Mouse (Mus musculus) R1 (cell line): ENCODE data around the gene Mgll.

Experiments
- DNase-seq: peaks from one replicate; pipeline ENCODE4 v3.0.0-alpha.2; 2018; ENCODE audit warnings: low read depth, low spot score

Mgll gene

DNA sequence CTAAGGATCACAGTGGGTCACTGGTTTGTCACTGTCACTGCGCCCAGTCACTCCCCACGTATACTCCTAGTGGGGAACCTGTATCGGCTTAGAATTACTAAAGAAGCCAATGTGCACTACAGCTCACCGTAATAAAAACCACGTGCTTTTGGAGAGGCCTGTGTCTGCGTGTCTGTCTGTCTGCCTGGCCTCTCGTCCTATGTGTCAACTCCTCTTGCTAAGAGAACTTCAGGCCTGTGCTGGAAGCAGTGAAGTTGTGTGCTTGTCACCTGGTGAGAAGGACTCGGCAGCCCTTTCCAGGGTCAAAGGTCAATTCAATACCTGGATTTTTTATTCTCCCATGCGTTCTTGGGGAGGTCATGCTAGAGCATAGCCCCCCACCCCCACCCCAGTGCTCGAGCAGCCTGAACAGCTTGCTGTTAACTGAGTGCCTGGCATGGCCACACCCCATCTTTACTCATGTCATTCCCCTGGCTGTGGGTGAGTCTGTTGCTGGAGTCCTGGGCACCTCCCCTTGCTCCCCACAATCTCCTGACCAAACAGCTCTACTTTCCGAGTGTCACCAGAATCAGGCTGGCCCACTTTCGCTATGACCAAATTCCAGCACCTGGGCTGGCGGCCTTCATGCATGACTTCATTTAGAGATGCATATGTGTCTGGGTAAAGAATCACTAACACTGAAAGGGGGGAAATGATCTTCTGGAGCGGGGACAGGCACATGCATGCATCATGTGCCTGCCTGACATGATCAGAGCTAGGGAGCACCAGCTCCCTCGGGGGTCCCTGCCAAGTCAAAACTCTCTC lies 104.2 kb downstream of the Mgll start:
- no peak for DNase-seq

DNA sequence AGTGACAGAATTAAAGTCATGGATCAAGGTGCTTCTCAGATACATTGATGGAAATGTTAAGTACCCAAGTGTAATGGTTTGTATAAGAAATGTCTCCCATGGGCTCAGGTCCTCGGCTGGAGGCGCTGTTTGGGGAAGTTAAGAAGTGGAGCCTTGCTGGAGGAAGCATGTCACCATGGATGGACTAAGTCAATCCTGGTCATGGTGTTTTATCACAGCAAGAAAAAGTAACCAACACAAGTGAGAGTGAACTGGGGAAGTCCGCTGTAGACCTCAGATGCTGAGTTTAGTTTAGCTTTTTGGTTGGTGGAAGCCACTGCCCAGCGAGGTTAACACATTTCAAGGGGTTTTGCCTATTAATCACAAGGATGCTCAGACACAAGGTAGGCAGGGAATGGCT lies 105.4 kb downstream of the Mgll start:
- no peak for DNase-seq

DNA sequence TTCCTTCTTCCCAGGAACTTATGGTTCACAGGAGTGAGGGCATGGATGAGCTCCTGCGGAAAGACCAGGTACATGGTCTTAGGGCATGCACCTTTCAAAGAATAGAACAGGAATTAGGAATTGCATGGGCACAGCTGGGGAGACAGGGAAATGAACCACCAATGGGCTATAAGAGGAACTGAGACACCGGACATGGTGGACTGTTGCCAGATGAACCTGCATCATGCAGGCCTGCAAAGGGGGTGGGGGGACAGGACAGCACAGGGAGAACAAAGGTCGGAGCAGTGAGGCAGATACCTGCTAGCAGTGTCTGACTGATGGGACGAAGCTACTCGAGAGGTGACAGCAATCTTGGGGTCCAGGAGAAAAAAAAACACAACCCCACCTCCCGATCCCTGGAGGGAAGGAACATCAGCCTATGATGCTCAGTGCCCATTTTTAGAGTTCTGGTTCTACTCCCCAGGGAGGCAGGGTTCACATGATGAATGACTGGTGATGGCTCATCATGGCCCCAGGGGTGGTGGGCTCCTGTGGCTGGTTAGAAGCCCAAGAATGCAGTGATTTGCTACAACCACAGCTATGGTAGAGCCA lies 106.0 kb downstream of the Mgll start:
- no peak for DNase-seq

DNA sequence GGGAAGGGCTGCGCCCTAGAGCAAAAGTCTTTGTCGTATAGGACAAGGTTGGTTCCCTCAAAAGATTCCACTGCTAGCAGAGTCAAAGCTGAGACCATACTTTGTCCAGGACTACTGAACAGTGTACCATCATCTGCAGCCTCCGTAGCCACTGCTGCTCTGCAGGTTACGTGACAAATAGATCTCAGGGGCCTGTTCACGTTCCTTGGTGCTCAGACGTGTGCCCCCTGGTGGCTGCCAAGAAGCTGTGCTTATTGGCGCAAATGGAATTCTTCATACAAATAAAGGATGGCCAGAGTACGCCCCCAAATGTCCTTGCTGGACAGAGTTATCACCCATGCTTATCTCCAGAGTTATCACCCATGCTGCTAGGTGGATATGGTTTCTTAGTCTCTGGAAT lies 107.2 kb downstream of the Mgll start:
- DNase-seq = peak; percentile 87

DNA sequence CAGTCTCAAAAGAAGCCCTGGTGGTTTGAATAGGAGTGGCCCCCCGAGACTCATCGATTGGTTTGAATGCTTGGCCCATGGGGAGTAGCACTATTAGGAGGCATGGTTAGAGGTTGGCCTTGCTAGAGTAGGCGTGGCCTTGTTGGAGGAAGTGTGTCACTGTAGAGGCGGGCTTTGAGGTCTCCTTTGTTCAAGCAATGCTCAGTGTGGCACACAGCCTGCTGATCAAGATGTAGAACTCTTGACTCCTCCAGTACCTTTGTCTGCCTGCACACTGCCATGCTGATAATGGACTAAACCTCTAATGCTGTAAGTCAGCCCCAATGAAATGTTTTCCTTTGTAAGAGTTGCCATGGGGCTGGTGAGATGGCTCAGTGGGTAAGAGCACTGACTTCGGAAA lies 108.5 kb downstream of the Mgll start:
- DNase-seq = peak; percentile 90

DNA sequence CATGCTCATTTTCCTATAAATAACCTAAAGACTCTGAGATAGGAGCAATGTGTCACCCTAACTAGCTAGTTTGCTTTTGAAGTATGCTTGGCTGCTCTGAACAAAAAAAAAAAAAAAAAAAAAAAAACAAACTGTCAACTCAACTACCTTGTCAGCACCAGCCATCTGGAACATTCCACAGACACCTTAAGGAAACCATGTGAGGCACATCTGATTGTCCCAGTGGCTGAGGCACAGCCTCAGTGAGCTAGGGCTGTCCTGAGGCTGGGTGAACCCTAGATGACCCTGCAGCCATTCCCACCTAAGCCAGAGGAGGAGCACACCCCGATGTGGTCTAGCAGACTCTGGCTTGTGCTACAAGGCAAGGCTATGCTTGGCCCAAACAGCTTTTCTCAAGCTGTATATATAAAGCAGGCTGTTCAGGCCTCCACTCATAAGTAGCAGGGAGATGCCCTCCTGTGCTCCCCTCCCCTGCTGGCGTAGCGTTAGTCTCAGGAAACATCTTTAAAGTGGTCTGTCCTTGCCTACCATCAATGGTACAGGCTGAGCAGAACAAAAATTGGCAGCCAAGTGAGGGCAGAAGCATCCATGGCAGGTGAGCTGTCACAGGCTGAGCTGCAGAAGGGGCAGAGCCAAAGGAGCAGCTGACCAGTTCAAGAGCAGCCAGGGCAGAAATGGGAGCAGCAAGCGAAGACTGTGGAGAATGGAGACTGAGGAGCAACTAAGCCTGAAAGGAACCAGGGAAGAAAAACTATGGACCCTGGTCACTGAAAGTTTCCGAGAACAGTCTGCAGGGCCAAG lies 109.3 kb downstream of the Mgll start:
- peak; percentile 23 for DNase-seq

DNA sequence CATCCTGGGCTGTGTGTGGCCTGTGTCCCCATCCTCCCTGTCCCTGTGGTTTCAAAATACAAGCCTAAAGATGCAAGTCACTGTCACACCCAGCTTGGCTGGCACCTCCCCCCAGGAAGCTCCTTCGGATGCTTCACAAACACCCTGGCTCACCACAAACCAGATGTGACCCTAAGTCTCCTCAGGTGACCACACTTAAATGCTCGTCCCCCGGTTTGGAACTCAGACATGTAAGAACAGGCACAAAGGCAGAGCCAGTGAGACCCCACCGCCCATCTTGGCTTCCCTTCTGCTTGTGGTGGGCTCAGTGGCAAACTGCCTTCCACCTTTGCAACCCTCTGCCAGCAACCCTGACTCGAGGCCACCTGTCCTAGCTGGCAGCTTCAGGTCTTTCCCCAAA lies 110.8 kb downstream of the Mgll start:
- DNase-seq = no peak

DNA sequence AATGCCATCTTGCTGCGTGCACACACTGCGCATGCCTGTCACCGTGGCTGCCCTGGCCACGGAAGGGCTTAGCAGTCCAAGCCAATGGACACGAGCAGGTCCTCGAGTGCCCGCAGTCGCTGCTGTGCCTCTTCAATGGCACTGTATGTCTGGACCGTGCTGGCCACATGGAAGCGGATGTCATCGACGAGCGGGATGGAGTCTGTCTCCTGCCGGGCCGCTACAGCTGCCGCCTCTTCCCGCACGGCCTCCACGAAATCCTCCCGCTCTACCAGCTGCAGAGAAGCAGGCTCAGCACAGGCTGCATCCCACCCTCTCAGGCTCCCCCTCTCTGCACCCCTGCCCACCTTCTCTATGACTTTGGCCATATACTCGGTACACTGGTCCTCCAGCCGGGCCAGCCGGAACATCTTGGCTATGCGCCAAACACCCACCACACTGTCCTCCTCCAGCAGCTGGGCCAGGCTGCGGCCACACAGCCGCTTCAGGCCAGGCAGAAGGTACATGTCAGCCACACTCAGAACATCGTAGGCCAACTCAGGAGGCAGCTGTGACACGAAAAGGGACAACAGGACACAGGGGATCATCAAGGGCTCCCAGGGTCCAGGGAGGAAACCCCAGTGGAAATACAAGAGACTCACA lies 112.1 kb downstream of the Mgll start:
- no peak for DNase-seq

DNA sequence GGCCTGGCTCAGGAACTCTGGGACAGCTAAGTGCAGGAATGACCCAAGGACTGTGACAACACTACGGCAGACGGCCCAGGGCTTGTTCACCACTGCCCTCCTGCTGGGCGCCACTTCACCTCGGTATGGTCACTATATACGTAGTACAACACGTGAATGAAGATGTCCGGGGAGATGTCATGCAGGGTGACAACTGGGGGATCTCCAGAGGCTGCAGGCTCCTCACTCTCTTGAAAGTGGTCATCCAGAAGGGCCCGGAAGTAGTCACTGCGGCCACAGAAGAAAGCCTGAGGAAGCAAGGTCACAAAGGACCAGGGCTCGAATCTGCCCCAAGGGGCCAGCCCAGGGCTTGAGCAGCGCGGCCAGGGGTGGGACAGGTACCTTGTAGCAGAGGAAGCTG lies 113.8 kb downstream of the Mgll start:
- no peak for DNase-seq

DNA sequence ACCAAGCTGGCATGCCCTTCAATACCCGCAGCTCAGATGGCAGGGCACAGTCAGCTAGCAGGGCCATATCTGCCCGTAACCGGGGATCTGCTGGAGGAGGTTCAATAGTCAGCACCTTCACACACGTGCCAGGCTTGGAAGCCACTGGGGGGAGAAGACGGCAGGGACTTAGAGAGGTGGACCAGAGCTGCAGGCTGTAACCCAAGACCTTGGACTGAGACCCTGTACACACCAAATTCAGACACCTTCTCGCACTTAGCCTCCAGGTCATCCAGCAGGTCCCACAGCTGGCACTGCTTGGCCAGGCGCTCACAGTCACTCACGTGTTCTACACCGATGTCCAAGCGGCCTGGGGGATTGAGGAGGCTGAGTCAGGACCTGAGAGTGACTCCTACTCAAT lies 114.4 kb downstream of the Mgll start:
- no peak for DNase-seq

DNA sequence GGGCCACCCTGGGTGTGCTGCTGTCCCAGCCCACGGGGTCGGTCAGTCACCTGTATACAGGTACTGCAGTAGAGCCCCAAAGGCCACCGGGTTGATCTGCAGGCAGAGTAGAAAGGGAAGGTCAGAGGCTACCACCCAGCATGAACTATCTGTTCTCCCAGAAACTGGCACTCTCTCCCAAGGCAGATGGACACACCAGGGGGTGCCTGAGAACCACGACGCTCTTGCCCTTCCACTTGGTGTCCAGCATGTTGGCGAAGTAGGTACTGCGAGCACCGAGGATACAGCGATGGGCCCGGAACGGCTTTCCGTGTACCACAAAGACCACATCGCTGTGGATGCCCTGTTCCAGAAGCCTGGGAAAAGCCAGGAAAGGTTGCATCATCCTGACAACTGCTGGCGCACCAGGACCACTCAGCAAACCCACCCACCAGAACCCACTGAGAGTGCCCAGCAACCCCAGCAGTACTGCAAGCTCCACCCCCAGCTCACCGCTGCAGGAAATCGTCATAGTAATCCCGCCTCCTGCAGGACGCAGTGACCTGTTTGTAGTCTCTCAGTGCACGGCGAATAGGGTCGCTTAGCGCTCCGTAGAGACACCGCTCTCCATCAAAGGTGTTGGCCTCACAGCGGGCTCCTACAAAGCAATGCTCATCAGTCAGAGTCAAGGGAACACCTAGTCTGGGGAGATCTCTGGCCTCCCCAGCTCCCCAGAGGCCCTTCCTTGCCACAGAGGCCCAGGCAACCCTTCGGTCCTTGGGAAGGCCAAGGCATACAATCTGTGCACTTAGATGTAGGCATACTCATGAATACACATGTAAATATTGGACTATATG lies 115.1 kb downstream of the Mgll start:
- peak; percentile 76 for DNase-seq

DNA sequence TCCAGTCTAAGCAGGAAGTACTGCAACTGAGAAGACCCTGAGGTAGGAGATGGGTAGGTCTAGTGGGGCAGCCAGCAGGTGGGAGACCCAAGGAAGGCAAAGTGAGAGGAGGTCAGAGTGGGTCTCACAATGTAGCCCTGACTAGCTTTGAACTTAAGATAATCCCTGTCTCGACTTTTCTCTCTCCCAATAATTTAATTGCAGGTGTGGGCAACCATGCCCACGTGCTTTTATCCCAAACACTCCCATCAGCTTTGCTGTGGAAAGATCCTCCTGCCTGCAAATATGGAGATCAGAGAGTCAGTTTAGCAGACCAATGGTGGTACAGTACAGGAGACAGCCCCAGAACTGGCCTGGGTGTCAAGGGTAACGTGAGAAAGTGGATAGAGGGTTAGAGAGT lies 116.0 kb downstream of the Mgll start:
- no peak for DNase-seq

DNA sequence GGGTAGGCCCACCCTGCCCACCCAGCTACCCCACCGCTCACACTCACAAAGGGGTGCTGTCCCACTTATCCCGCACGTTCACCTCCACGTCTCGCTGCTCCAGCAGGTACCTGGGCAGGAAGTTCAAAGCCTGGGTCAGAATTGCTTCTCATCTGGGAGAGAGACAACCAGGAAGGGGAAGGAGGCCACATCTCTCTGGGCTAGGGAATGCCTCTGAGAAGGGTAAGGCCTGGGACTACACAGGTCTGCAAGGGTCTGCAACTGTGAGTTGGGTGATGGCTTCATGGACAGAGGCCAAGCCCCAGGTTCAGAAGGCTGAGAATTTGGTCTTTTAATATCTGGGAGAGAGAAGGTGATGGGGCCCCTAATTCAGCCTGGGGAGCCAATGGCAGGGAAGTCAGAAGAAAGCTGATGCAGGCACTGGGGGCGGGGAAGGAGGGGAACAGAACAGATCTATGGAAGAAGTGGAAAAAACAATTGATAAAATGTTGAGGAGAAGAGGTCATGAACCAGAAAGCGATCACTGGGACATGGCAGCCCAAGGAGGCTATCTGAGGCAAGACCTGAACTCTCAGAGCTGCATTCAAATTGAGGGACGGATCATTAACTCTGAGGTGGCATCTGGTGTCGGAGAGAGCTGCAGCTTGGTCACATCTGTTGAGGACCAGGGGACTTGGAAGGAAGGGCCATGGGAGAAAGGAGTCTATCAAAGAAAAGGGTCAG lies 116.7 kb downstream of the Mgll start:
- DNase-seq = no peak

DNA sequence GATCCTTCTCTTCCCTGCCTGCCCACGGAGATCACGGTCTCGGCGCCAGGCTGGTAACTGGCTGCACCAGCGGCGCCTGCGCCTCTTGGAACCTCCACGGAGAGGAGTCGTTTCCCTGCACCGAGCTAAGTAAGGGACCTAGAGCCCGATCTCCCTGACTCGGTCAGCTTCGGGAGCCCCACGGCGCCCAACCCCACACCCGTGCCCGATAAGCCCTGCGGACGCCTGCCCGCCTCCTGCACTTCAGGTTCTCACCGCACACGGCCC lies 117.2 kb downstream of the Mgll start:
- DNase-seq = no peak

DNA sequence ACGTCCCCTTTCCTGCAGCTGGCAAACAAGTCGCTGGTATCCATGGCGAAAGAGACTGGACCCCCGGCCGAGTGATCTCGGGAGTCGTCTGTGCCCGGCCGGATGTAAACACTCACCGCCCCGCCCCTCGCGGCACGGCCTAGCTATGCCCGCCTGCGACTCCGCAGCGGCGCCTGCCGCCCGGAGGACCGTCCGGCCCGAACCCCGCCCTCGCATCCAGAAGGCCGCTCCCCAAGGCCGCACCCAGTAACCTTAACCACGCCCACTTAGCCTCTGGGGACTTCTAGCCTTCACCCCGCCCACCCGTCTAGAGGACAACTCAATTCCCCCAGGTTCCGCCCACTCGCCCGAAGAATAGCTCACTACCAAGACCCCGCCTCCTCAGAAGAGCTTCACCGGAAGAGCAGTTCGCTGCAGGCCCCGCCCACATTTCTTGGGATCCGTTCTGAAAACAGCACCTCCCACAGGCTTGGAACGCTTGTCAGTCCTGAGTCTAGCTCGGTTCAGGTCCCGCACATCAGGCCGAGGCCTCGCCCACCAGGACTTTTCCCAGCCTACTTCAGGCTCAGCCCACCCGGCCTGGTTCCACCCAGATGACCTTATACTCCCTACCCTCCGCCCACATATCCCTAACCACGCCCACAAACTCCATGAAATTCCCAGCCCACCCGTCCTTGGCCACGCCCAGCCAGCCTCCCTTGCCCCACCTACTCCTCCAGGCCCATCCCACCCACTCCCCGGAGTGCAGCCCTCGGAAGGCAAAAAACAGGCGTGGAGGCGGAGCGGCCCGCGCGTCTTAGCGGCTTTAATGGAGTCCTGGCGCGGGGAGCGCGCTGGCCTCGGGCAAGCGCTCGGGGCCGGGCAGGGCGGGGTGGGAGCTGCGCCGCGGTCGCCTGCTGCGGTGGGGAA lies 117.8 kb downstream of the Mgll start, which contains the start of gene Abtb1:
Gene Abtb1 (minus strand): TSS at position 204 of the 909 bp plus-strand sequence.
- DNase-seq = peak; percentile 100

DNA sequence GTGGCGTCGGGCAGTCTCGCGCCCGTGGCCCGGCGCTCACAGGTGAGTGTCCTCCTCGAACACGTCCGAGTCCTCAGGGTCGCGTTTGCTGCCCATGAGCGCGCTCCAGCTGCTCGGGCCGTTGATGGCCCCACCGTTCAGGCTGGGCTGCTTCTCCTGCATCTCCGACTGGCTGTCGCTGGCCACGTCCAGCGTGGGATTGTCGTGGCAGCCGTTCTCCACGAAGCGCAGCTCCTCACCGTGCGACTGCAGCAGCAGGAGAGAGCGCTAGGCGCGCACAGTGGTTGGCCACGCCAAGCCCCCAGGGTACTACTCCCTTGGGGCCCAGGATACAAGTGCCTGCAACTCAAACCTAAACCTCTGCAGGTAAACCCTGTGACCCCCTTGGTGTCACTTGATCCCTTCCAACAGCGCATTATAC lies 118.5 kb downstream of the Mgll start:
- peak; percentile 57 for DNase-seq

DNA sequence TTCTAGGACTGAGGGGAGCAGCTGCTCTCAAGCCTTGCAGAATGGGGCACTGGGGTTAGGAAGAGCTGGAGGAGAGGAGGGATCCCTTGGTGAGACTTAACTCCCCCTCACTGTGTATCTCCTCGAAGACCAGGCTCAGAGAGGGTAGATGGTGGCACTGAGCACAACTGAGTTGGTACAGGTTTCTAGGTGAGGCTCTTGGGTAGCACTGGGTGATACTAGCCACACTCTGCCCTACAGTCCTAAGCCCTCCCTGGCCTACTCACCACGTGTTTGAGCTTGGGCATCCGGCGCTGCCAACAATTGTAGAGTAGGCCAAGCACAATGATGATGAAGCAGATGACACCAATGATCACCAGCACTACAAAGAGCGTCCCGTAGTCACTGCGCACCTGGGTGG lies 119.0 kb downstream of the Mgll start:
- DNase-seq = no peak

DNA sequence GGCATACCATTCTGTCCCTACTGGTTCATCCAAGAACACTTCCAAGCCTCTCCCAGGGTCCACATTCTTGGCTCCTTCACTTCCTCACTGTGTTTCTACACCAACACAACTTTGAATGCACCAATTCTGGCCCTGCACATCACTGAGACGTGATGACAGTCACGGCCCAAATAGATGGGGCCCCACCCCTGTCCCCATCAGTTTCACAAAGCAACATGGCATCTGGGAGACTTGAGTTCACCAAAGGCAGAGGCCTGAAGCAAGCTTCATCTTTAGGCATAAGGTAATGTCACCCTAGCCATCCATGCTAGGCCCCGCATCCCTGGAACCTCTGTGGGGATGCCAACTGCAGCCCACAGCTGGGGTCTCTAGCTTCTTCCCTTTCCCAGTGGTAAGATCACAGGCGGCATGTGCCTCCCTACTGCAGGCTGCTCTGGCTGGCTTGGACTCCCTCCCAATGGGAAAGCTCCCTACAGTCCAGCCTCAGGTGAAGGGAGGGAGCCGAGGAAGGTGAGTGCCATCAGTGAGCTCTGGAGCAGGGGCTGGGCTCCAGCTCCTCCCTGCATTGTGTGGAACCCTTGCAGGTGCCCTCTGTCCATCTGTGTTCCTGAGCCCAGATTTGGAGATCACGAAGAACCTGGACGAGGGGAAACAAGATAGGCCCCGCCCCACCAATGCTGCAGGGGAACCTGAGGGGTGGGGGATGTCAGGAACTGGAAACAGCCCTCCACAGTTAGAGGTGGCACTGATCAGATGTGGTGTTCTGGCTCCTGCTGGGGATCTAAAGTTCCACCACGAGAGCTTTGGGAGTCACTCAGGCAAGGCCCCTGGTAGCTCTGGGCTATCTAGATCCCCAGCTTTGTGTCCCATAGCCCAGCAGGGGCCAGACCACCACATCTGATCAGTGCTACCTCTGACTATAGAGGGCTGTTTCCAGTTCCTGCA lies 119.8 kb downstream of the Mgll start:
- no peak for DNase-seq
